Mouse (Mus musculus) layer of hippocampus, adult 2 months (tissue): Measurements from ENCODE around the gene Camsap1. TPM values are rescaled to one million over a fixed set of nuclear protein-coding genes. Genes with fewer than 3 reads are reported as not detected.
A peak's percentile ranks its signal among the peaks of the same experiment; 100 is the strongest.

Experiments used
- DNase-seq, 2 experiments: peaks; one replicate each; pipeline ENCODE4 v3.0.0; 2022; ENCODE audit warnings: low spot score in 2 of 2
- H3K27ac ChIP-seq: fragments of 200-600 bp; 2 replicates; pipeline ENCODE4 v1.8.1; 2022
- H3K4me3 ChIP-seq: fragments of 200-600 bp; 2 replicates; pipeline ENCODE4 v1.8.1; 2022; ENCODE audit warnings: mild to moderate bottlenecking
- CTCF ChIP-seq: fragments of 200-600 bp; conservative IDR thresholded peaks from 2 replicates; pipeline ENCODE4 v1.8.1; 2022; ENCODE audit warnings: antibody characterized with exemption, mild to moderate bottlenecking, moderate library complexity
- total RNA-seq, 2 experiments: library from RNA; stranded (reverse); gene quantifications; 2 replicates each; pipeline ENCODE4 v1.2.3; 2021

The Camsap1 gene
- total RNA-seq, 2 experiments from 2014 or later = 142 to 148 TPM

DNA sequence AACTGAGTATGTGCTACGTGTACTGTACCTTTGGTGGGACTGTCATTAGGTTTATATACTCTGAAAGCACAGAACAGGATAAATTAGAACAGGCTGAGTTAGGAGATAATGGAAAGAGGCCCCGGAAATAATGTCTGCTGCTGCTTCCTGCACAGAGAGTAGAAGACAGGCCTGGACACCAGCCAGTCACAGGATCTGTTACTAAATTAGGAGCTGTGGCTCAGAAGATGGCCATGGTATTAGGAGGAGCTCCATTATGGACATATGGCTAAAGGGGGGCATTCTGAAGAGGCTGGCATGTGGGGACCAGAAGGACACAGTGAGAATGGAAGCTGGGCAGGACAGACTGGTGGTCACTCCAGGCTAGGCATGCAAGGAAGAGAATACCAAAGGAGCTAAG lies 12.7 kb downstream of the Camsap1 start:
- Histone ChIP-seq H3K4me3 (no peak overlapping the region), H3K27ac (peak overlapping the region; percentile 64)
- DNase-seq = no peak
- TF ChIP-seq CTCF = no peak

DNA sequence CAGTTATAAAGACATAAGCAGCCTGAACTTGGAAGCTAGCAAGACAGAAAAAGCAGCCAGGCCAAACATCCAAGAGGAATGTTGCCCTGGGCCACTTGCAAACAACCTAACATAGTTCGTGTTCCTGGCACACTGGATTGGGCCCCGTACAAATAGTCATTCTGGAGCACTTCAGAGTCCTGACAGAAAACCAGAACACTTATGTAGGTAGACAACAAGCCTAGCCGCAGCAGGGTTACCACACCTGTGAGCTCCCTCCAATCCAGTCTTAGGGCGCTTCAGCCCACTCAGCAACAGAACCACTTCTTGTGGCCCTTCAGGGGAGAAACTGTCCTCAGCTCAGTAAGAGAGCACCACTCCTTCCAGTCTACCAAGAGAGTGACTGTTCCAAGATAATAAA lies 13.8 kb downstream of the Camsap1 start:
- TF ChIP-seq CTCF = no peak

DNA sequence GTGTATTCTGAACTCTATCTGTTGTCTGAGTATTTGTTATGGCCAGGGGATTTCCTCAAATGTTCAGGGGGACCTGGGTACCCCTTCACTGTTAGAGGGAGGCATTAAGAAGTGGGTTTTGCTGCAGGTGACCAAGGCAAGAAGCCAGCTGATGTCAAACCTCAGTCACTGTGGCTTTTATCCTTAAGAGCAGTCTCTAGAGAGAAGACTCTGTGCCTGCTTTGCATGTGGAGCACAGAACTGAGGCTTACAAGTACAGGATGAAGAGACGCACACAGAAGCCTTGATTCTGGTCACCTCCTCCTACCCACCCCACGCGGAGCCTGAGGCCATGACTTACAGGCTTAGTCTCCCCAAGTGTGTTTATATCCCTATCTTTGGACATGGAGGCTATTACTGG lies 33.8 kb downstream of the Camsap1 start:
- no peak overlapping the region for H3K27ac ChIP-seq
- H3K4me3 ChIP-seq = no peak overlapping the region
- DNase-seq = no peak
- no peak for TF ChIP-seq CTCF

More for the DNA sequence above, 13.8 kb downstream of the Camsap1 start:
- no peak for DNase-seq
- H3K27ac ChIP-seq = no peak overlapping the region
- no peak overlapping the region for H3K4me3 ChIP-seq

DNA sequence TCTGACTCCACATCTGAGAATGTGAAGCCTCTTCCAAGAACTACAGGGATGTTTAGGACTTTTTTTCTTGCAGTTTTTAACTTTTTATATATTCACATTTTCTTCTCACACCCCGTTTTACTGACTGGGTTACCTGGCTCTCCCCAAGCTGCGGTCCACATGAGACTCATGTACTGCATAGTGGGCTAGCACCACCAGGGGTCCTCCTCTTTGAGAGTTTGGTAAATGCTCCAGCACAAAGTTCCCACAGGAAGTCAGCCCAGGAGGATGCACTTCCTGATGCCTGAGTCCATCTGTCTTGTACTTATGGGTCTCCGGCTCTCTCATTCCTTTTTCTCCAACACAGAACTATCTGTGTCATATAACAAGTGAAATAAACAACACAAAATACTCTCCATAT lies 35.1 kb downstream of the Camsap1 start:
- Histone ChIP-seq H3K4me3 (no peak overlapping the region), H3K27ac (no peak overlapping the region)
- no peak for DNase-seq
- peak; percentile 64 for TF ChIP-seq CTCF

DNA sequence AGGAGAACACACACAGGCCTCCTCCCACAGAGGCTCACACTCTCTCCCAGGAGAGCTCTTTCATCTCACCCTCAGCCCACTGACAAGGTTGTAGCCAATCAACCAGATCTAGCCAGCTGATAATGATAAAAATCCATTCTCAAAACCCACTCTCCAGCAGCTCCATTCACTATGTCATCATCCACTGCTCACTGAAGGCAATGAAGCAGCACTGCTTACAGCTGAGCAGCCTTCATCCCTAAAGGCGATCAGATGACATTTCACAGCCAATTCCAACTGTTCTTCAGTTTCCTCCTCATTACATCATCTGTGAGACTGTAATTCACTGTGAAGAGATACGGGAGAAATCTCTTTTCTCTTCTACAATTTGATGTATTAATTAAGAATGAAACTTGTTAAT lies 39.3 kb downstream of the Camsap1 start:
- no peak overlapping the region for H3K4me3 ChIP-seq
- TF ChIP-seq CTCF = no peak
- DNase-seq = no peak
- H3K27ac ChIP-seq = no peak overlapping the region; the same call in 1 of the 2 replicates

DNA sequence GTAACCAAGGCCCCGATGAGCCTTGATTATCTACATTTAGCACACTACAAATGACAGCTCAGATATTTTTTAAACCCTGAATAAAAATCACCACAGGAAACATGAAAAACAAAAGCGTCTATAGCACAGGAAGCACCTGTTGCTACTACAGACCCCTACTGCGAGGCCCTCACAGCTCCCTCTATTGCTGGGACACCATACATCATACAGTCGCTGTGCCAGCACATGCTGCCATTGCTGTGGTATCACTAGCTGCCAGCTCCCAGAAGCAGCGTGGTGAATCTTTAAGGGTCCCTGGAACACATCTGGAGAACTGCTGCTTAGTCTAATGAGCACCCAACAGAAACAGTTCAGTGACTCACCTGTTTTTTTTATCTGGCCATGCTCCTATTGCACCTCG lies 42.6 kb downstream of the Camsap1 start:
- DNase-seq = no peak
- TF ChIP-seq CTCF = no peak
- Histone ChIP-seq H3K27ac (no peak overlapping the region), H3K4me3 (no peak overlapping the region)

DNA sequence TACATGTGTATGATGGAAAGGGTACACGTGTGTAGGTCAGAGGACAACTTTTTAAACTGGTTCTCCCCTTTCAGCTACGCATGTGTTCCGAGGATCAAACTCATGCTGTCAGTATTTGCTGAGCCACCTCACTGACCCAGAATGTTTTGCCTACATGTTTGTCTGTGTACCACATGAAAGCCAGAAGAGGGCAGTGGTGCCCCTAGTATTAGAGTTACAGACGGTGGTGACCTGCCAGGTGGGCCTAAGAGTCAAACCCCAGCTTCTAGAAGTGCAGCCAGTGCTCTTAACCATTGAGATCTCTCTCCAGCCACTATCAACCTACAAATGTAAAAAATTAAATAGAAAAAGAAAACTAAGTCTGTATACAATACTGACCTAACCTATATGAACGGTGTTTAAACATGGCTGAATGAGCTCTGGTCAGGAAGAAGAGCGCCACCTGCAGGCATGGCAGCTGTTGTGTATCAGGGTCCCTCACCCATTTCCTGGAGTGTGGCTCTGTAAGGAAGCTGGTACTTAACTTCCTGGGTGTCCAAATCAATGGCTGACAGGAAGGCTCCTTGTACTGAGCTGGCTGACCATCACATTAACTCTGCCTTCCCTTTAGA lies 51.7 kb downstream of the Camsap1 start:
- Histone ChIP-seq H3K4me3 (no peak overlapping the region), H3K27ac (no peak overlapping the region)
- peak; percentile 73 for TF ChIP-seq CTCF
- peak in 1 of 2 experiments; percentile 17 for DNase-seq

DNA sequence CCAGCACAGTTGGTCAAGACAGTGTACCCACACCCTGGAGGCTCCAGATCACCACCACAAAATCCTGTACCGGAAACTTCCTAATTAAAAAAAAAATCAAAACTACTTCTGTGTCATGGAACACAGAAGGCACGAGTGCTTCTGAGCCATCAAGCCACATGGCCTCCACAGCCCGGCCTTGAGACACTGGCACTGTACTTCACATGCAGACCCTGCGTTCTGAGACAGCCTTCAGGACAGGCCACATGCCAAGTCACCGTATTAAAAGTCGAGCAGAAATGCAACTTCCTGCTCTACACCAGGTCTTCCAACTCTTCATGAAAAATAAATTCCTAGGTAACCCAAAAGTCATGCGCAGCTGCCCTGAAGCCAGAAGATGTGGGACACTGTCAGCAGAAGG lies 55.3 kb downstream of the Camsap1 start:
- no peak for DNase-seq
- TF ChIP-seq CTCF = no peak
- H3K27ac ChIP-seq = no peak overlapping the region
- no peak overlapping the region for H3K4me3 ChIP-seq

DNA sequence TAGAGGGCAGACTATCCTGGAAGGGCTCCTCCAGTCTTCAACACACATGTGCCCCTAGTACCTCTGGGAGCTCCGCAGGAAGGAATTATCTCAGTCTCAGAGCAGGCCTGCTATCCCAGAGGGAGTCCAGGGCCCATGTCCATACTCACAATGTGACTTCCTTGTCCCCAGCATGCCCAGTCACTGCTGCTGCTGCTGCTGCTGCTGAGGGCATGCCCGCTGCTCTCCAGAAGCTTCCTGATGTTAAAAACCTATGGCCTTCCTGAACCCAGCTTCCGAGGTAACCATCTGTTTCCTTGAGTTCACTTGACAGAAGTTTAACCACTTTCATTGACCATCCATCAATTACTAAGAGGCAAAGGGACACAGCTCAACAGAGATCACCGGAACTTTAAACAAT lies 58.1 kb downstream of the Camsap1 start:
- H3K27ac ChIP-seq = no peak overlapping the region
- no peak overlapping the region for H3K4me3 ChIP-seq
- DNase-seq = no peak
- TF ChIP-seq CTCF = no peak

DNA sequence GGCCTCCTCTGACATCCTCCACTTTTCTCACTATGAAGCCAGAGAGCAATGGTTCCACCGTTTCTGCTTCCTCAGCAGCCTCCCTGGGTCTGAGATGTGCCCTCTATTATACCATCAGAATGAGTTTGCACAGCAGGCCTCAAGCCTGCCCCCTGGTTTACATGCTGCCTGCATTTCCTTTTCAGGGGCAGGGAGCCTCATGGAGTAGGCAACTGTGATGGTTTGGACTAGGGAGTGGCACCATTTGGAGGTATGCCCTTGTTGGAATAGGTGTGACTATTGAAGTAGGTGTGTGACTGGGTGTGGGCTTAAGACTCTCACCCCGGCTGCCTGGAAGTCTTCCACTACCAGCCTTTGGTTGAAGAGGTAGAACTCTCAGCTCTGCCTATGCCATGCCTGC lies 59.3 kb downstream of the Camsap1 start:
- no peak for DNase-seq
- no peak for TF ChIP-seq CTCF
- Histone ChIP-seq H3K27ac (no peak overlapping the region), H3K4me3 (no peak overlapping the region)

DNA sequence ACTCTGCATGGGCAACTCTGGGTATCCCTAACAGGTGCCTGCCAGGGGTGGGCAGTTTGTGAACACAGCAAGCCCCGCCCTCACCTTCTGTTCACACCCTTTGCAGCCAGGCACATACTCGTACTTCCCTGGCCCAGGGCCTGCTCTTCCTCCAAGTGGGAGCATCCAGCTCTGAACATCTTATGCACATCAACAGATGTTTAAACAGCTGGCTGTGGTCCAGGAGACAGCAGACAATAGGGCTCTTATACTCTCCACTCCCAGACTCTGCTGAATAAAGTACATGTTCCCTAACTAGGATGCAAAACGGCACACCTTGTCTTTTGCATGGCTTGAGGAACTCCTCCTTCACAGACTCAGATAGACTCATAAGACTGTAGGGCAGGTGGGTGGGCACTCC lies 63.1 kb downstream of the Camsap1 start:
- no peak for TF ChIP-seq CTCF
- H3K4me3 ChIP-seq = no peak overlapping the region
- H3K27ac ChIP-seq = no peak overlapping the region
- DNase-seq = peak in 1 of 2 experiments; percentile 18

DNA sequence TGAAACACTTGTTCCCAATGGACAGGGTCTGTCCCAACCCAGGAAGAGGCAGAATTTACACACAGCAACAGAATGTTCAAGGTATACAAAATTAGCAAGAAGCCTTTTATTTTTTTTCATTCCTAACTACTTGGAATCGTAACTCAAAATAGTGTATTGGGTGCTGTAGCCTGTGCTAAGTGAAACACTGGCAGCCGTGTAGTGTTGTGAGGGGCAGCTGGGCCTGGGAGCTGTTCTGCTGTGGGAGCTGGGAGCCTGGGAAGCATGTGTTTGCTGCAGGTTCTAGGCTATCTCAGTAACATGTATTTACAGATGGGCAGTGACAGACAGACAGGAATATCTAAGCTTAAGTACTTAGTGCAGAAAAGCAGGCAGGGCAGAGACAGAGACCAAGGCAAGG lies 64.7 kb downstream of the Camsap1 start:
- no peak overlapping the region for H3K27ac ChIP-seq
- DNase-seq = peak; percentile 18 to 36
- no peak overlapping the region for H3K4me3 ChIP-seq
- TF ChIP-seq CTCF = no peak

DNA sequence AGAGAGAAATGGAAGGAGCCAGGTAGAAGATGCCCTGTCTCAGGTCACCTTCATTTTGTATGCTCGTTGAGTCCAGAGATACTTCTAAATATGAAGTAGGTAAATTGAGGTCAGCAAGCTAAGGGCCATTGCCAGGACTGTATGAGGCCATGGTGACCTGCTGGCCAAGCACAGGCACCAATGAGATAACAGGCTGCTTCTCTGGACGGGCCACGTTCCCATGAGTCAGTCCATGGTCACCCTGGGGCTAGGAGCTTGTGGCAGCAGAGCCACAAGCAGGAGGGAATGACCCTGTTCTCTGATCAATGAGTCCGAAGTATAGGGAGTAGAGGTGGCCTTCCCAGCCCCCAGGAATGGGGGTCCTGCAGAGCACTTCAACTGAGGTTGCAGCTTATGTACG lies 68.3 kb downstream of the Camsap1 start:
- no peak for DNase-seq
- no peak for TF ChIP-seq CTCF
- Histone ChIP-seq H3K4me3 (no peak overlapping the region), H3K27ac (no peak overlapping the region)

DNA sequence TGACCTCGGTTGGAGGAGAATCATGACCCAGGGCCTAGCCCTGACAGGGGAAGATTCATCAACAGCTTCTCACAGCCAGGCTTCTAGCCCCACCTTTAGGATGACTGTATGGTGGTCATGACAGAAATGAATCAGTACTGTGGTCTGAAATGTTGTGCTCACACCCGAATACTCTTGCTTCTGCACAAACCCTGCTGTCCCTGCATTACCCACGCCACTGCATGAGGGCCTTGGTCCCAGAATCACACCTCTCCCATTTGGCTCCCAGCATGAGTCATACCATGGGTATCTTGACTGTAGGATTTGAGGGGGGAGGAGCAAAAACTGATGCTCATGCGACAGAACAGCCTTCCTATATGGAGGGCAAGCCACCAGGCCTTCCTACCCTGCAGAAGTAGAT lies 68.9 kb downstream of the Camsap1 start:
- Histone ChIP-seq H3K4me3 (no peak overlapping the region), H3K27ac (no peak overlapping the region)
- peak; percentile 25 for TF ChIP-seq CTCF
- no peak for DNase-seq

DNA sequence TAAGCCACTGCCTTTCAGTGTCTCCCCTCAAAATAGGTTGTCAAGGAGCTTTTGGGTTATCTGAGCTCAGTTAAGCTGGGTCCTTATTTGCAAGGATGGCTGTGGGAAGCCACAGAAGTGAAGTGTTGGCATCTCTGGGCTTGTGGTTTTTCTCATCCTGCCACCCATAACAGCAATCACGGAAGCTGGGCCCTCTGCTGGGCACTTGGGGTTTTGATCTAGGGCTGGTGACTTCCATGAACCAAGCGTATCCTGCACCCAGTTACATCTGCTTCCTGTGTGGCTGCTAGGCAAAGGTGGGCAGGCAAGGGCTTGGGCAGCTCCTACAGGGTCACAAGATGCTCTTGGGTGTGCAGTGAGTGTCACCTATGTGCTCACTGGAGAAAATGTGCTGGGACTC lies 69.8 kb downstream of the Camsap1 start:
- Histone ChIP-seq H3K4me3 (no peak overlapping the region), H3K27ac (no peak overlapping the region)
- peak; percentile 29 to 52 for DNase-seq
- peak; percentile 80 for TF ChIP-seq CTCF
